ENCODE assay signal across 7 mouse cellular contexts in genomic region chr8:47764480-47764879, GRCm38 (mm10). TPM values are rescaled to one million over a fixed set of nuclear protein-coding genes. Genes with fewer than 3 reads are reported as not detected.
DNase-seq lines count a peak whose midpoint lies in the region; ATAC-seq and TF ChIP-seq lines count a peak whose summit lies in the region.

No protein-coding gene starts in this region.

- no peak for ATAC-seq in neural tube, embryonic 13.5 days (ENCODE audit: low read depth)
- no peak for ATAC-seq in forebrain, embryonic 11.5 days (replicated peaks; ENCODE audit: low FRiP score)
- ATAC-seq in activated CD4-positive, CD25-positive, alpha-beta regulatory T cell, adult 4 months, result no peak

- TF ChIP-seq CTCF in heart, adult 2 months (IDR thresholded peaks at IDR 0.05), result no peak

- intact Hi-C loops in heart, adult 2 months (cut with DNase I), result no loop called here

- no peaks in the 10 kb centered on the region for H3K79me2 ChIP-seq in heart, adult 2 months (replicated peaks; ENCODE audit: control insufficient read depth, insufficient read depth, low read length)

- TF ChIP-seq POLR2A in heart, adult 2 months (IDR thresholded peaks at IDR 0.05; ENCODE audit: insufficient read depth, low read depth, low read length), result no peak

- 0 out of 2 replicates have a peak, but pooled peaks have one; percentile 42 for TF ChIP-seq EP300 in heart, adult 2 months (IDR thresholded peaks at IDR 0.05; ENCODE audit: insufficient read depth, low read depth, low read length)

- 0 out of 2 replicates have a peak overlapping the region, but pooled peaks have one; percentile 8 for H3K9ac ChIP-seq in heart, adult 2 months (ENCODE audit: low read depth, low read length)
- no peak overlapping the region for H3K9ac ChIP-seq in neural tube, embryonic 13.5 days
- no peak overlapping the region for H3K9ac ChIP-seq in forebrain, embryonic 11.5 days (ENCODE audit: low read length)

- H3K4me2 ChIP-seq in neural tube, embryonic 13.5 days, result peak overlapping the region; percentile 42
- H3K4me2 ChIP-seq in forebrain, embryonic 11.5 days (ENCODE audit: low read depth, low read length, severe bottlenecking), result no peak overlapping the region

- H3K27ac ChIP-seq in heart, adult 2 months, result peak overlapping the region; percentile 48
- no peak overlapping the region for H3K27ac ChIP-seq in neural tube, embryonic 13.5 days (replicated peaks)
- no peak overlapping the region for H3K27ac ChIP-seq in forebrain, embryonic 11.5 days (ENCODE audit: low read depth, low read length)

- WGBS in heart, adult 2 months, result 49% methylated on average over 15 of the region's 15 CpGs
- WGBS in neural tube, embryonic 13.5 days, result 30% methylated on average over 15 of the region's 15 CpGs
- 54% methylated on average over 15 of the region's 15 CpGs for WGBS in forebrain, embryonic 11.5 days

- peak; percentile 1 to 7 for DNase-seq in spleen, adult 18-20 months
- no peak for DNase-seq in spleen, postnatal 10 days (ENCODE audit: low spot score in 2 of 2)
- peak; percentile 56 to 64 for DNase-seq in heart, adult 2 months
- DNase-seq in kidney, adult 8-10 months, result peak; percentile 76 to 81
- no peak for DNase-seq in forebrain, embryonic 11.5 days (ENCODE audit: low spot score)

- no peaks in the 10 kb centered on the region for H3K9me3 ChIP-seq in neural tube, embryonic 13.5 days
- H3K9me3 ChIP-seq in forebrain, embryonic 11.5 days (ENCODE audit: control insufficient read depth, low read length), result no peaks in the 10 kb centered on the region

- no peaks in the 10 kb centered on the region for H3K27me3 ChIP-seq in heart, adult 2 months (ENCODE audit: control insufficient read depth, insufficient read depth, low read length)
- no peaks in the 10 kb centered on the region for H3K27me3 ChIP-seq in neural tube, embryonic 13.5 days
- no peaks in the 10 kb centered on the region for H3K27me3 ChIP-seq in forebrain, embryonic 11.5 days (ENCODE audit: control insufficient read depth, insufficient read depth, low read length)

- no peaks in the 10 kb centered on the region for H3K36me3 ChIP-seq in heart, adult 2 months (ENCODE audit: control insufficient read depth, insufficient read depth, low read length)
- H3K36me3 ChIP-seq in neural tube, embryonic 13.5 days, result no peaks in the 10 kb centered on the region
- no peaks in the 10 kb centered on the region for H3K36me3 ChIP-seq in forebrain, embryonic 11.5 days (ENCODE audit: control insufficient read depth, insufficient read depth, low read length)

- H3K4me3 ChIP-seq in heart, adult 2 months, result no peak overlapping the region
- H3K4me3 ChIP-seq in neural tube, embryonic 13.5 days, result no peak overlapping the region
- H3K4me3 ChIP-seq in forebrain, embryonic 11.5 days (ENCODE audit: low read depth, low read length), result no peak overlapping the region

- H3K4me1 ChIP-seq in heart, adult 2 months (ENCODE audit: control insufficient read depth, insufficient read depth, low read length), result no peaks in the 10 kb centered on the region
- H3K4me1 ChIP-seq in neural tube, embryonic 13.5 days (replicated peaks), result peaks cover 22% of the 10 kb centered on the region
- H3K4me1 ChIP-seq in forebrain, embryonic 11.5 days (replicated peaks; ENCODE audit: control insufficient read depth, insufficient read depth, low read length), result no peaks in the 10 kb centered on the region

RNA-seq across cellular contexts. Expression of gene Cdkn2aip, which starts 50.7 kb away (rescaled TPM):
- total RNA-seq in heart, adult 2 months (2021), result 1 to 10 TPM; 7.9 to 8.5 TPM
- polyA plus RNA-seq in heart, adult 2 months (2012; rRNA removed), result 3.2 and 3.9 TPM in 2 replicates
- 37.2 and 42.3 TPM in 2 replicates for polyA plus RNA-seq in neural tube, embryonic 13.5 days (2015; fragmentation: Nextera tagmentation; extraction: Ambion mirVana)
- polyA plus RNA-seq in forebrain, embryonic 11.5 days (2014; fragmentation: Nextera tagmentation; extraction: Ambion mirVana), result 45.7 and 46.3 TPM in 2 replicates
- 10 to 100 TPM; 12.3 to 13.8 TPM for polyA plus RNA-seq in activated CD4-positive, CD25-positive, alpha-beta regulatory T cell, adult 4 months (2017; shearing (Covaris generic))

RNA-seq across cellular contexts. Expression of gene Cldn24, which starts 57.5 kb away (rescaled TPM):
- total RNA-seq in heart, adult 2 months (2021), result not detected
- not detected in 2 replicates for polyA plus RNA-seq in heart, adult 2 months (2012; rRNA removed)
- polyA plus RNA-seq in neural tube, embryonic 13.5 days (2015; fragmentation: Nextera tagmentation; extraction: Ambion mirVana), result not detected in 2 replicates
- not detected in 2 replicates for polyA plus RNA-seq in forebrain, embryonic 11.5 days (2014; fragmentation: Nextera tagmentation; extraction: Ambion mirVana)
- polyA plus RNA-seq in activated CD4-positive, CD25-positive, alpha-beta regulatory T cell, adult 4 months (2017; shearing (Covaris generic)), result not detected

RNA-seq across cellular contexts. Expression of gene Cldn22, which starts 59.8 kb away (rescaled TPM):
- total RNA-seq in heart, adult 2 months (2021), result not detected
- 0.35 and 1.2 TPM in 2 replicates for polyA plus RNA-seq in heart, adult 2 months (2012; rRNA removed)
- polyA plus RNA-seq in neural tube, embryonic 13.5 days (2015; fragmentation: Nextera tagmentation; extraction: Ambion mirVana), result not detected in 2 replicates
- not detected in 2 replicates for polyA plus RNA-seq in forebrain, embryonic 11.5 days (2014; fragmentation: Nextera tagmentation; extraction: Ambion mirVana)
- under 1 TPM in 1 of 2 experiments, not detected in 1; 0.89 TPM for polyA plus RNA-seq in activated CD4-positive, CD25-positive, alpha-beta regulatory T cell, adult 4 months (2017; shearing (Covaris generic))

Comparison
In these comparisons a context has a peak if more than half of its experiments do, and no peak if none do; other contexts are left out.
1. DNase-seq: peak in spleen, adult 18-20 months (2 of 2), heart, adult 2 months (2 of 2) and kidney, adult 8-10 months (2 of 2); none in spleen, postnatal 10 days (0 of 2) and forebrain, embryonic 11.5 days (single experiment).